Mouse (Mus musculus): ENCODE results near the gene Slc22a20.

The Slc22a20 gene

GRCm38 (mm10) chr19:5986043-5986442 is at the start of gene Slc22a20:
Gene Slc22a20, minus strand, starts transcription at chr19:5986143.
- DNase-seq (ENCODE audit: low spot score): no peak

DNA sequence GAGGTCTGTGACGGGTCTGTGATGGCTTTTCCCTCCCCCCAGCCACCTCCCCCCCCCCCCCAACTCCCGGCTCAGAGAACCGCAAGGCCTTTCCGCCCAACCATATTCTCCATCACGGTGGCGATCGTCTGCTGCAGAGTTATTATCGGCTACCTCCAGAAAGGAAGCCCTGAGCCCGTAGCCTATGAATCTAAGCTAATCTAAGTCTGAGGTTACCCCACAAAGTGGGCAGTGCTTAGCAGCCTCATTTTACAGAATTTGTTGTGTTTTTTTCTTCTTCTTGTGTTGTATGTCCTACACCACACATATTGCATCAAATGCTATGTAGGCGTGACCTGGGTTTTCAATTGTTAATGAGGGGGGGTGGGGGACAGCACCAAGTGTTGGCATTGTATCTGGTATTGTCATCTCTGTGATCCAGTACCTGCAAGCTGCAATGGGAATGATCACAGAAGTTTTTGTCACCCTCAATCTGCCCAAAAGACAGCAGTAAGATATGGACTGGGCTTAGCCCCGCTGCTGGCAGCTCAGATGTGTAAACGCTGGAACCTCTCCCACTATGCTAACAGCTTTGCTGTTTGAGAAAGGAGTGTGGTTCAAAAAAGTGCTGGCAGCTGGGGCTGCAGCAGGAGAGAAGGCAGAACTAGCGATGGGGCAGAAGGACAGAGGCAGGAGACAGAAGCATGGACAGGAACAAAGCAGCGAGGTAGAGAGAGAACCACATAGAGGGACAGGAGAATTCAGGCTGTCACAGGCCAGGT is 44.8 kb upstream of the Slc22a20 start:
- DNase-seq (ENCODE audit: low spot score): no peak

- no peak for DNase-seq (ENCODE audit: low spot score)
Observed at GRCm38 (mm10) chr19:6029426-6029825, 43.5 kb upstream of the Slc22a20 start.

GRCm38 (mm10) chr19:6028991-6029390 is 43.0 kb upstream of the Slc22a20 start:
- no peak for DNase-seq (ENCODE audit: low spot score)

GRCm38 (mm10) chr19:6023930-6024329 is 38.0 kb upstream of the Slc22a20 start:
- DNase-seq (ENCODE audit: low spot score): no peak

DNA sequence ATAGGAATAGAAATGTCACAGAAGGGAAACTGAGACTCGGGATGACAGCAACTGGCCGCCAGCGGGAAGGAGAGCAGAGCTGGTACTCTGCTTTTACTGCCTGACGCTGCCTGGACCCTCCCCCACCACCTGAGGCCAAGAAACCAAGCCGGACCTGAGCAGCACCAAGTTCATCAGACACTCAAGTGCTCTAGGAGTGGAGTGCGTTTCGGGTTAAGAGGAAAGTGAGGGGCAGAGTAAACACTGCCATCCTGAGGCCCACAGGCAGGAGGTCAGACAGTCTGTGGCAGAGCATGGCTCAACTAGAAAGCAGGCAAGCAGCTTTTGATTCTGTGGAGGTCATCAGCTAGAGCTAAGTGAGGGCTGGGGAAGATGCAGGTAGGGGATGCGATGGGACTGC is 37.1 kb upstream of the Slc22a20 start:
- DNase-seq (ENCODE audit: low spot score): no peak

DNA sequence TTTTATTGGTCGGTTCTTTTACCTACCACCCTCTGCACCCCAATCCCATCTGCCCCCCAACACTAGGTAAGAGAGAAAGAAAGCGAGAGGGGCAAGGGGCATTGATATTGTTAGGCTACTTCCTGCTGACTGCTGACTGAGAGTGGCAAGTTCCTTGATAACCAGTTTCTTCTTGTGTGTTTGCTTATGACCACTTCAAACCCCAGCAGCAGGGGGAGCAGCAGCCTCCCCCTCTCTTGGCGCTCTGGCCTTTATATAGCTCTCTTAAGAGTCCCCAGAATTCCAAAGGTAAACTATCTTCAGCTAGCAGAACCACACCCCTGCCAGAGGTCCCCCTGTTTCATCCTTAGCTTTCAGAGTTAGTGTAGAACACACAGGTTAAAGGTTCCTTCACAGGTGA is 34.3 kb upstream of the Slc22a20 start:
- DNase-seq (ENCODE audit: low spot score): no peak

- DNase-seq (ENCODE audit: low spot score): peak; percentile 70
Observed at GRCm38 (mm10) chr19:6018142-6019089, 32.5 kb upstream of the Slc22a20 start.

- DNase-seq (ENCODE audit: low spot score): no peak
Observed at GRCm38 (mm10) chr19:6016532-6016931, 30.6 kb upstream of the Slc22a20 start.

DNA sequence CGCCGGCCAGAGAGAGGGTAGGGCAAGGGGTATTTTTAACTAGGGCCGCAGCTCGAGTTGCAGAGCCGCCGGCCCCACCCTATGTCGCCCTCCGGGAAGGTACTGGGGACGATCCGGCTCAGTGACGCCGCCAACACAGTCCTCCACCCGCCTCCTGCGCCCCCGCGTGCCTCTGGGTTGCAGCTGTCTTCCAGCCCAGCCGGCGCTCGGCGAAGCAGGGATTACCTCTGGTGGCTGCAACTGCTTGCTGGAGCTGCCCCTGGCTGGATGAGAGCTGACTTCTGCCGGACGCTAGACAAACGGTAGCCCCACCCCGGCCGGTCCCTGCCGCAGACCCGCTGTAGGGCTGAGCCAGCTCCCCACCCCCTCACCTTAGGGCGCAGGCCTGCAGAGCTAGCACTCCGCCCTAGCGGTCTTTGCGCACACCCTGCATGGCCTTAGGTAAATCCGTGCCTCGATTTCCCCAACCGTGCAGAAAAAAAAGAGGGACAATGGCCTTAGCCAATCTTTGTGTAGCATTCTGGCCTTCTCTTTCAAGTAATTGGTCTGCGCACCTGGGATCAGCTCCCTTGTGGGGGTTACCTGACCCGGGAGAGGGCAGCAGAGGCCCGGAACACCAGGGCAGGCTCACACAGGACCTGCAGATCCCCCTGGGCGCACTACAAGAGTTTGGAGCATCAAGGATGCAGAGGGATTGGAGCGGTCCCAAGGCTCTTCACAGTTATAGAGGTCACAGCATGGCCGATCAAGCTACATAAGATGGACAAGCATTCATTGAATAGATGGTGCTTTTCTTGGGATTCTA is 29.8 kb upstream of the Slc22a20 start, which contains the start of gene Capn1:
Capn1 (minus strand) TSS at position 387 of the 805 bp plus-strand sequence.
- DNase-seq (ENCODE audit: low spot score): peak; percentile 28

GRCm38 (mm10) chr19:6014991-6015510 is 29.1 kb upstream of the Slc22a20 start:
- no peak for DNase-seq (ENCODE audit: low spot score)

DNA sequence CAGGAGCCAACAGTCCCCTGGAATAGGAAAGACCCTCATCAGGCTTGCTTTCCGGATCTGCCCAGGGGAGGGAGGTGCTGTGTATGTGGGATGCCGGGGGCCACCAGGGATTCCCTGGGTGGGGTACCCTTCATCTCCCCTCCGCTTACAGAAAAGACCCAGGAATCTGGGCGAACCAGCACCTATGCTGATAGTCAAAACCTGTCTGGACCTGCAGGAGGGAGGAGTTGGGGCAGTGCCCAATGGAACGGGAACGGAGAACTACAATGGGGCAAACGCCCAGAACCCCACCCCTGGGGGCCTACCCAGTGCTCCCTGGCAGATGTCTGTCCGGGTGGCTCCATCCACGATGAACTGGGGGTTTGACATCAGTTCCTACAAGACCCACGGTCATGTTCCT is 27.7 kb upstream of the Slc22a20 start:
- no peak for DNase-seq (ENCODE audit: low spot score)

DNA sequence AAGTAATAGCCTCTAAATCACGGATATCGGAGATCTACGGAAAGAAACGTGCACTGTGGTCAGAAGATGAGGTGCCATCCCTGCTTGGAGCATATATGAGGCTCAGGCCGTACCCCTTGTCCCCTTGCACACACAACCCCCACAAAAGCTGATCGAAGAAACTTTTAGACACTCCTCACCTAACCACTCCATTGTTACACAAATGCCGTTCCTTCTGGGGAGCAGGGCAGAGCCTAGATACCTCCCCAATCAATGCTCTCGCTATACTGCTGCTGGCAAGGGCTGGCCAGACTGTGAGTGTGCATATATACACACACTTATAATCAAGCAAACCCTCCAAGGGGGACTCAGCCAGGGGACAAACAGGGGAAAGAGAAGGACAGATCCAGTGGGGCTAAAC is 23.2 kb upstream of the Slc22a20 start:
- DNase-seq (ENCODE audit: low spot score): no peak

DNA sequence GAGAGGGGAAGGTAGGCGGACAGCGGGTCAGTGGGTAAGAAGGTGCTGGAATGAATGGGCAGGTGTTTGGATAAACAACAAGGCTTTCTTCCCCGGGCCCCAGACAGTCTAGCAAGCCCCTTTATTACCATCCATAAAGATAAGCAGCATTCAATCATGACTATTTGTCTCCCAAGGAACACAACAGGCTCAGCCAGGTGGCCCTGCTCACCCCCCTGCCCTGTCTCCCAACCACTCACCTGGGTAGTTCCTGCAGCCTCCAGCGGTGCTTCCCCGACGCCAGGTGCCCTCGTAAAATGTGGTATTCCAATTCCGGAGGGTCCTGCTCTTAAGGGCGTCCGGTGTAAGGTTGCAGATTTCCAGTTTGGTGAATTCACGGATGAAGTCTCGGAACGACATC is 21.1 kb upstream of the Slc22a20 start:
- DNase-seq (ENCODE audit: low spot score): no peak

DNA sequence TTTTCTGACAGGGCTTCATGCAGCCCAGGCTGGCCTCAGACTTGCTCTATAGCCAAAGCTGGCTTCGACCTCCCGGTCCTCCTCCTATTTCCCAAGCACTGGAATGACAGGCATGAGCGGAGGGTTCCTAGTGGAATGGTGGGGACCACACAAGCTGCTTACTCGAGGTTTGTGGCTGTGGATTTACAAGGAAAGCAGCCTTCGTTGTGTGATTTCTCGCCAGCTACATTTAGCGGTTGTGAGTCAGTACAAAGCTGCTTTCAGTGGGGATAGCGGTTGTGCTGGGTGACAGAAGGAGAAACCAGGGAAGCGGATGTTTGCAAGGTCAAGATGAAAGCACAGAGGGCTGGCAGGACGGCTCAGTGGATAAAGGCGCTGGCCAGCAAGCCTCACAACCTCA is 19.6 kb upstream of the Slc22a20 start:
- no peak for DNase-seq (ENCODE audit: low spot score)

GRCm38 (mm10) chr19:5999969-6000368 is 14.0 kb upstream of the Slc22a20 start:
- no peak for DNase-seq (ENCODE audit: low spot score)

GRCm38 (mm10) chr19:5998180-5998579 is 12.2 kb upstream of the Slc22a20 start:
- DNase-seq (ENCODE audit: low spot score): no peak

- no peak for DNase-seq (ENCODE audit: low spot score)
Observed at GRCm38 (mm10) chr19:5994711-5995110, 8.8 kb upstream of the Slc22a20 start.

DNA sequence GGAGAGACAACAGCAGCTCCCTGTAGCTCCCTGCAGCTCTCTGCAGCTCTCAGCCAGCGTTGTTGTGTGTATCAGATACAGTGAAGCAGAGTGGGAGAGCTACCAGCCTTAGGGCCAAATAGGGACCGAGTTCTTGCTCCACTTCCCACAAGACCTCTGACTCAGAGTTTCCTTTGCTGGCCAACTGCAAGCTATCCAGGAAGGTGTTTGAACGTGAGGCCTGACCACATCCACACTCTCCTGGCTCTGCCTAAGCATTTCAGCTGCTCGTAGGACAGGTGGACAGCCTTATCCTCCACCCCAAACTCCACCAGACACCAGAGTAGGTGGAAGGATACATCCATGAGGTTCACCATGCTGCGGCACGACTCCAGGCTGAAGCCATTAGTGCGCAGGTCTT is 6.1 kb upstream of the Slc22a20 start:
- DNase-seq (ENCODE audit: low spot score): no peak

GRCm38 (mm10) chr19:5991467-5991866 is 5.5 kb upstream of the Slc22a20 start:
- DNase-seq (ENCODE audit: low spot score): no peak

GRCm38 (mm10) chr19:5990921-5991320 is 5.0 kb upstream of the Slc22a20 start:
- DNase-seq (ENCODE audit: low spot score): no peak

DNA sequence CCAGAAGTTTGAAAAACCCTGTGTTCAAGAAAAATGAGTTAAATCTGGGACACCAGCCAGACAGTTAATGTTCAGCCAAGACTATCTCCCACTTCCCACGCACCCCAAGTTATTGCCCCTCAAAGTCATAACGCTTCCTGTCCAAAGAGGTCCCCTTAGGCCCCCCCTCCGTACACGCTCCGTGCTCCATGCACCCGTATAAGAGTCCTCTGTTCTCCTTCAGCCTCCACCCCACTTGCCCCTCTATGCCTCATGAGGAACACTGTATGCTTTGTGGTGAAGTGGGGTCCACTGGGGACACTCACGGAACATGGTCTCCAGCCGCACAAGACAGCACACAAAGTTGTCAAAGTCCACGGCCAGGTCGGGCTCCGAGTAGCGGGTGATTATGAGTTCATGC is 4.1 kb upstream of the Slc22a20 start:
- no peak for DNase-seq (ENCODE audit: low spot score)

All from left cerebral cortex, adult 11 months (tissue).